Mouse (Mus musculus) embryonic facial prominence, embryonic 11.5 days (tissue): Measurements from ENCODE around the gene H2-DMb1. TPM values are rescaled to one million over a fixed set of nuclear protein-coding genes. Genes with fewer than 3 reads are reported as not detected.
A peak's percentile ranks its signal among the peaks of the same experiment; 100 is the strongest.

Experiments
- ATAC-seq: fragments of 200-750 bp; cut with Nextera tagmentation; replicated peaks from 2 replicates; pipeline ENCODE4 v1.8.0; 2017; ENCODE audit warnings: low read depth; ENCODE audit not compliant: insufficient number of reproducible peaks, low FRiP score, low TSS enrichment
- DNase-seq: peaks from one replicate; pipeline ENCODE4 v3.0.0-alpha.2; 2015; ENCODE audit warnings: low spot score
- H3K27ac ChIP-seq: fragments of 300-500 bp; sonication (generic); replicated peaks from 2 replicates; pipeline ENCODE4 v1.5.1; 2014; ENCODE audit warnings: mild to moderate bottlenecking, low read depth, low read length, control low read depth
- H3K27me3 ChIP-seq: fragments of 300-500 bp; sonication (generic); 2 replicates; pipeline ENCODE4 v1.6.1; 2014; ENCODE audit warnings: mild to moderate bottlenecking, low read length, moderate library complexity, mixed read lengths; ENCODE audit not compliant: control insufficient read depth, insufficient read depth
- H3K36me3 ChIP-seq: fragments of 300-500 bp; sonication (generic); replicated peaks from 2 replicates; pipeline ENCODE4 v1.6.1; 2014; ENCODE audit warnings: low read depth, mild to moderate bottlenecking, low read length, moderate library complexity, mixed read lengths; ENCODE audit not compliant: control insufficient read depth, insufficient read depth
- H3K4me1 ChIP-seq: fragments of 300-500 bp; sonication (generic); 2 replicates; pipeline ENCODE4 v1.6.1; 2014; ENCODE audit warnings: low read length, mixed read lengths; ENCODE audit not compliant: control insufficient read depth, insufficient read depth
- H3K4me2 ChIP-seq: fragments of 300-500 bp; sonication (generic); 2 replicates; pipeline ENCODE4 v1.6.1; 2014; ENCODE audit warnings: low read depth, mild to moderate bottlenecking, control low read depth, low read length, moderate library complexity
- H3K4me3 ChIP-seq: fragments of 300-500 bp; sonication (generic); 2 replicates; pipeline ENCODE4 v1.5.1; 2014; ENCODE audit warnings: low read depth, low read length, control low read depth
- H3K9ac ChIP-seq: fragments of 300-500 bp; sonication (generic); replicated peaks from 2 replicates; pipeline ENCODE4 v1.6.1; 2014; ENCODE audit warnings: mild to moderate bottlenecking, control low read depth, low read length
- H3K9me3 ChIP-seq: fragments of 300-500 bp; sonication (generic); replicated peaks from 2 replicates; pipeline ENCODE4 v1.6.1; 2016; ENCODE audit warnings: mild to moderate bottlenecking, low read length, inconsistent platforms, mixed read lengths; ENCODE audit not compliant: control insufficient read depth
- WGBS: fragments of 180-500 bp; shearing (Covaris S2); extraction: QIAGEN DNeasy Blood & Tissue Kit; methylation state at CpG from one replicate; pipeline ENCODE4 v1.1.7; 2014; 5-methylcytosine and 5-hydroxymethylcytosine counted together
- polyA plus RNA-seq: library from polyadenylated mRNA; unstranded; fragments of >200 nt; fragmentation: Nextera tagmentation; extraction: Ambion mirVana; gene quantifications from 2 replicates; pipeline ENCODE4 v1.2.1, GENCODE M21; 2014

The H2-DMb1 gene
- polyA plus RNA-seq, 1 experiment from 2014 or later: 1.3 TPM

GRCm38 (mm10) chr17:34114114-34114513 is 38.8 kb upstream of the H2-DMb1 start:
- H3K27me3 ChIP-seq: no peaks in the 10 kb centered on the region
- no peak overlapping the region for H3K9ac ChIP-seq
- H3K27ac ChIP-seq: no peak overlapping the region
- H3K4me3 ChIP-seq: no peak overlapping the region
- 92% methylated on average over 7 of the region's 7 CpGs for WGBS
- no peak for DNase-seq
- H3K4me1 ChIP-seq: peaks cover 6% of the 10 kb centered on the region; the same call in 1 of the 2 replicates
- no peak for ATAC-seq
- H3K9me3 ChIP-seq: no peaks in the 10 kb centered on the region
- H3K4me2 ChIP-seq: no peak overlapping the region
- H3K36me3 ChIP-seq: peaks cover 44% of the 10 kb centered on the region

DNA sequence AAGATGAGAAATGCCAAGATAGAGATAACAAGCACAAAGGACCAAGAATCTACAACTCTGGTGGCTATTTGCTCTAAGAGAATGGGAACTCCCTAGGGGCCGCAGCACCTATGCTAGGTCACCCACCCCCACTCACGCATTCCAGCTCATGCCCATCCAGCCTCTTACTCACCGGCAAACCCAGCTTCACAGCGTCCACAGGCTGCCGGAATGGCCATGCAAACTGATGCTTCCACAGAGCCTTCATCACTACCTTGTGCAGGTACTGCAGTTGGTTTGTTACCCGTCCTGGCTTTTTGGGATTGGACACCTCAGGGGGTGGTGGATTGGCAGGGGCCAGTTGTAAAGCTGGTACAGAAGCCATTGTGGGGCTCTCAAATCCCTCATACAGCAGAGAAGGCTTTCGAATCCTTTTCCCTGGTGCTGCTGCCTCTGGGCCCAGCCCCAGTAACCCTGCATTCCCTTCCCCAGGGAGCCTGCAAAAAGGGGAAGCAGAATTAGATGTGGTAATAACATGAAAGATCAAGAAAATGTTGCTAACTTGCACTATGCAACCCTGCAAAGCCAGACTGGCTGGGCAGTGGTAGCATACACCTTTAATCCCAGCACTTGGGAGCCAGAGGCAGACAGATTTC is 36.0 kb upstream of the H2-DMb1 start:
- WGBS: 40% methylated on average over 7 of the region's 7 CpGs
- H3K36me3 ChIP-seq: peaks cover 40% of the 10 kb centered on the region
- no peak for DNase-seq
- peaks cover 6% of the 10 kb centered on the region; the same call in 1 of the 2 replicates for H3K4me1 ChIP-seq
- no peak for ATAC-seq
- H3K4me3 ChIP-seq: peak overlapping the region; percentile 100
- no peaks in the 10 kb centered on the region for H3K27me3 ChIP-seq
- peak overlapping the region; percentile 81 for H3K4me2 ChIP-seq
- peak overlapping the region; percentile 15 for H3K9ac ChIP-seq
- H3K9me3 ChIP-seq: no peaks in the 10 kb centered on the region
- no peak overlapping the region for H3K27ac ChIP-seq

DNA sequence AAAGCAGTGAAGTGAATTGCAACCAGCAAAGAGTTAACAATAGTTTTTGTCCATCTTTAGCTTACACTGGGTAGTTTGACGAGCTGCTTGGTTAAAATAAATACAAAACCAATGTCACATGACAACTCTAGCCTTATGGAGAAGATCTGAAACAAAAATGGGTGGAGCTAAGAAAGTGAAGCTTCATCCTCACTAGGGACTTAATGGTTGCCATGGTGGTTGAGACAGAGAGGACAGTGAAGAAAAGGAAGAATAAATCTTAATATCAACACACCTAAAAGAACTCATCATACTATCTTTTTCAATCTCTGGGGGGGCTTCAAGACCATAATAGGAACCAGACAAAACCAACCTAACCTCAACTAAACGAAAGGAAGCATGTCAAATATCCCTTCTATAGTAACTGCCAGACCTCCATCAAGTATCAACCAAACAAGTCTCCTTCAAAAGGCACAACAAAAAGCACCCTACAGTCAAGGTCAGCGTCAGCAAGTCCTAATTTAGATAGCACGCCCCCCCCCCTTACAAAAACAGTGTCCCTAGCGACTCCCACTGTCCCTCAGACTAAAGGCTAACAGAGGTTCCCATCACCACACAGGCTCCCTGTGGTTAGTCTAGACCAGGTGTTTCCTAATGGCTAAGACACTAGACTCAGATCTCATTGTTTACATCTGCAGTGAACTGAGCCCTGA is 35.3 kb upstream of the H2-DMb1 start:
- ATAC-seq (no peak), DNase-seq (peak; percentile 55)
- Histone ChIP-seq H3K4me2 (peak overlapping the region; percentile 81), H3K27me3 (no peaks in the 10 kb centered on the region), H3K27ac (no peak overlapping the region), H3K4me3 (peak overlapping the region; percentile 100), H3K9ac (peak overlapping the region; percentile 92), H3K9me3 (no peaks in the 10 kb centered on the region), H3K36me3 (peaks cover 35% of the 10 kb centered on the region), H3K4me1 (peaks cover 6% of the 10 kb centered on the region; the same call in 1 of the 2 replicates)
- 0% methylated on average over 5 of the region's 5 CpGs for WGBS

- no peak for ATAC-seq
- H3K4me3 ChIP-seq: peak overlapping the region; percentile 100
- WGBS: under 1% methylated on average over 66 of the region's 67 CpGs
- H3K4me2 ChIP-seq: peak overlapping the region; percentile 81
- peaks cover 6% of the 10 kb centered on the region; the same call in 1 of the 2 replicates for H3K4me1 ChIP-seq
- no peaks in the 10 kb centered on the region for H3K9me3 ChIP-seq
- no peaks in the 10 kb centered on the region for H3K27me3 ChIP-seq
- peaks cover 30% of the 10 kb centered on the region for H3K36me3 ChIP-seq
- peak; percentile 43 for DNase-seq
- peak overlapping the region; percentile 100 for H3K27ac ChIP-seq
- peak overlapping the region; percentile 92 for H3K9ac ChIP-seq
Observed at GRCm38 (mm10) chr17:34118113-34118872, 34.6 kb upstream of the H2-DMb1 start.

GRCm38 (mm10) chr17:34118873-34119248 is 34.0 kb upstream of the H2-DMb1 start:
- Histone ChIP-seq H3K36me3 (peaks cover 25% of the 10 kb centered on the region), H3K4me3 (peak overlapping the region; percentile 100), H3K9ac (peak overlapping the region; percentile 92), H3K4me1 (peaks cover 6% of the 10 kb centered on the region; the same call in 1 of the 2 replicates), H3K27ac (peak overlapping the region; percentile 100), H3K4me2 (peak overlapping the region; percentile 81), H3K9me3 (no peaks in the 10 kb centered on the region), H3K27me3 (no peaks in the 10 kb centered on the region)
- ATAC-seq: no peak
- no peak for DNase-seq
- under 1% methylated on average over 26 of the region's 38 CpGs for WGBS

GRCm38 (mm10) chr17:34119249-34120179 is 33.4 kb upstream of the H2-DMb1 start, which contains the start of gene H2-DMa:
H2-DMa (plus strand) TSS chr17:34119541.
- under 1% methylated on average over 88 of the region's 96 CpGs for WGBS
- peak; percentile 49 for ATAC-seq
- Histone ChIP-seq H3K4me1 (peaks cover 6% of the 10 kb centered on the region; the same call in 1 of the 2 replicates), H3K4me2 (peak within 1 kb of the TSS; percentile 94), H3K27me3 (no peaks in the 10 kb centered on the region), H3K27ac (peak within 1 kb of the TSS; percentile 100), H3K9ac (peak within 1 kb of the TSS; percentile 98), H3K4me3 (peak within 1 kb of the TSS; percentile 100), H3K9me3 (no peaks in the 10 kb centered on the region), H3K36me3 (peaks cover 20% of the 10 kb centered on the region)
- peak; percentile 99 for DNase-seq

- ATAC-seq (peak; percentile 8; the same call in 1 of the 2 replicates), DNase-seq (peak; percentile 93)
- H3K9me3 ChIP-seq: no peaks in the 10 kb centered on the region
- H3K36me3 ChIP-seq: peaks cover 13% of the 10 kb centered on the region
- peak overlapping the region; percentile 100 for H3K27ac ChIP-seq
- H3K27me3 ChIP-seq: no peaks in the 10 kb centered on the region
- peak overlapping the region; percentile 98 for H3K9ac ChIP-seq
- peak overlapping the region; percentile 94 for H3K4me2 ChIP-seq
- under 1% methylated on average over 36 of the region's 42 CpGs for WGBS
- peak overlapping the region; percentile 100 for H3K4me3 ChIP-seq
- peaks cover 6% of the 10 kb centered on the region; the same call in 1 of the 2 replicates for H3K4me1 ChIP-seq
Observed at GRCm38 (mm10) chr17:34120180-34120723, 32.6 kb upstream of the H2-DMb1 start.
